Mouse (Mus musculus) retina, postnatal 1 day (tissue): ENCODE results near the gene Olfr705.
"Not testable (repeated sequence)": the region's sequence is repeated elsewhere in the genome, so short reads cannot be mapped to it uniquely, and the experiment has no call there.

Experiments
- DNase-seq: peaks from one replicate; pipeline ENCODE4 v3.0.0-alpha.2; 2012

The Olfr705 gene

GRCm38 (mm10) chr7:106876791-106877190 lies at the start of gene Olfr705:
Gene Olfr705 (minus strand): TSS chr7:106876891.
- no peak for DNase-seq

GRCm38 (mm10) chr7:106920961-106921360 lies 44.3 kb upstream of the Olfr705 start:
- not testable (repeated sequence) for DNase-seq

GRCm38 (mm10) chr7:106907676-106908075 lies 31.0 kb upstream of the Olfr705 start, which contains the start of gene Olfr1532-ps1:
Gene Olfr1532-ps1 (plus strand): TSS chr7:106908001.
- DNase-seq: no peak

GRCm38 (mm10) chr7:106901141-106901540 lies 24.4 kb upstream of the Olfr705 start, which contains the start of gene Olfr707:
Gene Olfr707 (minus strand): TSS chr7:106901241.
- DNase-seq: not testable (repeated sequence)

- no peak for DNase-seq
Measured at GRCm38 (mm10) chr7:106888062-106888461, 11.4 kb upstream of the Olfr705 start, which contains the start of gene Olfr706. Gene Olfr706 (minus strand): TSS chr7:106888162.

GRCm38 (mm10) chr7:106862885-106863284 lies 13.8 kb downstream of the Olfr705 start, which contains the start of gene Olfr704:
Gene Olfr704 (plus strand): TSS chr7:106863185.
- DNase-seq: no peak

GRCm38 (mm10) chr7:106843060-106843459 lies 33.6 kb downstream of the Olfr705 start, which contains the start of gene Olfr703:
Gene Olfr703 (plus strand): TSS chr7:106843360.
- no peak for DNase-seq

GRCm38 (mm10) chr7:106833793-106834192 lies 42.9 kb downstream of the Olfr705 start, which contains the start of gene Olfr702:
Gene Olfr702 (minus strand): TSS chr7:106833893.
- no peak for DNase-seq
